Mouse (Mus musculus): ENCODE results near the gene Mboat7.

GRCm38 (mm10) chr7:3664524-3665214 is 28.7 kb downstream of the Mboat7 start:
- TF ChIP-seq CTCF (IDR thresholded peaks at IDR 0.05; ENCODE audit: low read depth) (no peak), EP300 (IDR thresholded peaks at IDR 0.05; ENCODE audit: low read depth) (no peak)

All from liver, embryonic 14.5 days (tissue).